Comparison of ENCODE assay signal across 8 mouse cellular contexts in the genomic region with DNA sequence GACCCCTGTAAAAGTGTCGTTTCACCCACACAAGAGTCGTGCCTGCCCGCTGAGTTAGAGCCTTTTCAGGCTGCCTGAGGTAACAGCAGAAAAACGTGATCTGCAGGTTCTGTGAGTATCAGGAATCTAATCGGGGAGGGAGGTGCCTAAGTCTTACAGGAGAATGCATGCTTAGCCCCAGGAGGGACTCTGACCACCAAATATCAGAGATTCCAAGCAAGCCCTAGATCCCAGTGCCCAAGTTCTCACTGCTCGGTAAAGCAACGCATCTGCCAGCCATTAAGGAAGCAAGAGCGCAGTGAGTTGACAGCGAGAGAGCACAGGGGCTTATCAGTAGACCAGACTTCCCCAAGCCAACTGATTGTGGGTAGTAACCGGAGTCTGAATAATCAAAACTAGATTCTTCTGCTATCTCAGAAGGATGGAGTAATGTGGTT. TPM values are rescaled to one million over a fixed set of nuclear protein-coding genes. Genes with fewer than 3 reads are reported as not detected.
A peak's percentile ranks its signal among the peaks of the same experiment; 100 is the strongest.
DNase-seq lines count a peak whose midpoint lies in the region; ATAC-seq lines count a peak whose summit lies in the region.

No protein-coding gene starts in this region.

- H3K4me1 ChIP-seq in heart, embryonic 16.5 days (ENCODE audit: control insufficient read depth, insufficient read depth, low read length): peaks cover 16% of the 10 kb centered on the region

- peak overlapping the region; percentile 83 for H3K27ac ChIP-seq in heart, embryonic 16.5 days (ENCODE audit: low read length)

- ATAC-seq in heart, embryonic 16.5 days (replicated peaks; ENCODE audit: extremely low read depth, insufficient read depth, low FRiP score): no peak
- ATAC-seq in megakaryocyte-erythroid progenitor cell, adult 5-6 weeks (replicated peaks; ENCODE audit: low FRiP score, low TSS enrichment, poor library complexity, severe bottlenecking): peak; percentile 63

- peak overlapping the region; percentile 75 for H3K9ac ChIP-seq in heart, embryonic 16.5 days (ENCODE audit: low read length)

- H3K27me3 ChIP-seq in heart, embryonic 16.5 days (ENCODE audit: control insufficient read depth, insufficient read depth, low read length): no peaks in the 10 kb centered on the region

- H3K4me2 ChIP-seq in heart, embryonic 16.5 days (ENCODE audit: low read depth, low read length): peak overlapping the region; percentile 92

- 2% methylated on average over 10 of the region's 10 CpGs for WGBS in heart, embryonic 16.5 days

- no peaks in the 10 kb centered on the region for H3K36me3 ChIP-seq in heart, embryonic 16.5 days (ENCODE audit: control insufficient read depth, insufficient read depth)

- no peaks in the 10 kb centered on the region for H3K9me3 ChIP-seq in heart, embryonic 16.5 days (replicated peaks; ENCODE audit: control insufficient read depth, low read length)

- DNase-seq in adrenal gland, postnatal 10 days: peak; percentile 23
- DNase-seq in adrenal gland, adult 8-10 months: no peak
- peak; percentile 43 for DNase-seq in embryo, embryonic 9.5 days (ENCODE audit: extremely low spot score)
- peak; percentile 32 to 34 for DNase-seq in kidney, postnatal 36 days
- peak; percentile 5 to 10 for DNase-seq in thymus, postnatal 10 days (ENCODE audit: low spot score in 2 of 2)
- no peak for DNase-seq in right cerebral cortex, postnatal 10 days (ENCODE audit: low spot score in 2 of 2)

- peak overlapping the region; percentile 75 for H3K4me3 ChIP-seq in heart, embryonic 16.5 days (ENCODE audit: low read length)

RNA-seq across cellular contexts. Expression of gene Tbc1d15, which starts 1.1 kb away (rescaled TPM):
- 10 to 100 TPM; 83.4 to 87.4 TPM for total RNA-seq in adrenal gland, postnatal 10 days (2021)
- 100 to 1,000 TPM in 1 of 4 experiments, 10 to 100 TPM in 3; 85.9 to 102 (median 92.8) TPM for total RNA-seq in adrenal gland, adult 8-10 months (2022)
- polyA plus RNA-seq in heart, embryonic 16.5 days (2015; fragmentation: Nextera tagmentation; extraction: Ambion mirVana): 35.3 and 42.2 TPM in 2 replicates
- 28.3 and 35.6 TPM in 2 replicates for total RNA-seq in megakaryocyte-erythroid progenitor cell, adult 5-6 weeks (2014; fragmentation: Nextera tagmentation)
- 30.7 and 35.2 TPM in 2 replicates for total RNA-seq in megakaryocyte-erythroid progenitor cell, adult 5-6 weeks (2017)

Comparison
In these comparisons a context has a peak if more than half of its experiments do, and no peak if none do; other contexts are left out.
1. DNase-seq: peak in adrenal gland, postnatal 10 days (single experiment), embryo, embryonic 9.5 days (single experiment), kidney, postnatal 36 days (2 of 2) and thymus, postnatal 10 days (2 of 2); none in adrenal gland, adult 8-10 months (single experiment) and right cerebral cortex, postnatal 10 days (0 of 2).